Mouse (Mus musculus): ENCODE measurements around the gene Dnajb2.

Dnajb2 gene

GRCm38 (mm10) chr1:75293331-75293701 lies 57.1 kb downstream of the Dnajb2 start:
- in situ Hi-C loops (cut with MboI), result no loop called here

- in situ Hi-C loops (cut with MboI), result no loop called here
These were observed 58.1 kb downstream of the Dnajb2 start for GRCm38 (mm10) chr1:75294294-75294693.

Data from mature B cell (primary cell).